Mouse (Mus musculus) heart, adult 2 months (tissue): ENCODE results near the gene Cutal. TPM values are rescaled to one million over a fixed set of nuclear protein-coding genes. Genes with fewer than 3 reads are reported as not detected.
"Not testable (repeated sequence)": the region's sequence is repeated elsewhere in the genome, so short reads cannot be mapped to it uniquely, and the experiment has no call there.

ENCODE experiments used
- DNase-seq, 2 experiments: peaks; one replicate each; pipeline ENCODE4 v3.0.0; 2021
- H3K27ac ChIP-seq: fragments of 200-600 bp; 2 replicates; pipeline ENCODE4 v1.8.1; 2022
- H3K27me3 ChIP-seq: fragments of 200-500 bp; 2 replicates; pipeline ENCODE4 v1.6.1; 2012; ENCODE audit warnings: mild to moderate bottlenecking, low read length, inconsistent platforms, mixed read lengths; ENCODE audit not compliant: control insufficient read depth, insufficient read depth
- H3K36me3 ChIP-seq: fragments of 200-500 bp; 2 replicates; pipeline ENCODE4 v1.6.1; 2012; ENCODE audit warnings: low read length, inconsistent platforms; ENCODE audit not compliant: control insufficient read depth, insufficient read depth
- H3K4me1 ChIP-seq: fragments of 200-500 bp; 2 replicates; pipeline ENCODE4 v1.6.1; 2011; ENCODE audit warnings: low read length; ENCODE audit not compliant: control insufficient read depth, insufficient read depth
- H3K4me3 ChIP-seq: fragments of 200-600 bp; 2 replicates; pipeline ENCODE4 v1.8.1; 2022
- H3K79me2 ChIP-seq: fragments of 200-500 bp; replicated peaks from 2 replicates; pipeline ENCODE4 v1.6.1; 2012; ENCODE audit warnings: mild to moderate bottlenecking, inconsistent platforms, low read length, moderate library complexity, mixed read lengths; ENCODE audit not compliant: control insufficient read depth, insufficient read depth
- H3K9ac ChIP-seq: fragments of 200-500 bp; 2 replicates; pipeline ENCODE4 v1.6.1; 2012; ENCODE audit warnings: low read depth, mild to moderate bottlenecking, control low read depth, inconsistent platforms, low read length, mixed read lengths
- CTCF ChIP-seq: fragments of 200-600 bp; IDR thresholded peaks from 2 replicates; pipeline ENCODE4 v1.8.1; 2022; ENCODE audit warnings: antibody characterized with exemption, mild to moderate bottlenecking, moderate library complexity
- EP300 ChIP-seq: fragments of 200-500 bp; IDR thresholded peaks from 2 replicates; pipeline ENCODE4 v1.6.1; 2011; ENCODE audit warnings: low read depth, low read length, control low read depth; ENCODE audit not compliant: insufficient read depth
- POLR2A ChIP-seq: fragments of 200-500 bp; IDR thresholded peaks from 2 replicates; pipeline ENCODE4 v1.6.1; 2011; ENCODE audit warnings: mild to moderate bottlenecking, low read depth, low read length, control low read depth; ENCODE audit not compliant: insufficient read depth
- WGBS: fragments of 180-500 bp; shearing (Covaris S2); methylation state at CpG from one replicate; pipeline ENCODE4 v1.1.7; 2018; 5-methylcytosine and 5-hydroxymethylcytosine counted together
- intact Hi-C: fragments of 180-260 bp; cut with DNase I; formaldehyde crosslinking; loops from one replicate; pipeline ENCODE4 v1.15.1; 2025
- long read RNA-seq: library from polyadenylated mRNA; stranded (forward); transcript quantifications from one replicate; pipeline ENCODE4 v2.0.0, GENCODE M21; 2021
- polyA plus RNA-seq: library from polyadenylated mRNA; depleted of rRNA; stranded (reverse); fragments of >200 nt; gene quantifications from 2 replicates; pipeline ENCODE4 v1.2.3, GENCODE M21; 2012; rRNA removed
- total RNA-seq, 2 experiments: library from RNA; stranded (reverse); gene quantifications; 2 replicates each; pipeline ENCODE4 v1.2.3; 2021

Gene Cutal
- total RNA-seq, result under 1 TPM; 0.37 to 0.61 TPM
- 1.7 and 2.9 TPM in 2 replicates for polyA plus RNA-seq
- long read RNA-seq, result 0 reads

- H3K36me3 ChIP-seq, result peaks cover 9% of the 10 kb centered on the region; the same call in 1 of the 2 replicates
- no peaks in the 10 kb centered on the region for H3K79me2 ChIP-seq
- H3K27ac ChIP-seq, result no peak within 1 kb of the TSS; the same call in 1 of the 2 replicates
- DNase-seq, result no peak
- intact Hi-C loops, result loop anchor here (5.0 kb wide), 2 partner anchors 67 to 98 kb away; no protein-coding TSS in a partner anchor
- TF ChIP-seq POLR2A (no peak), EP300 (no peak), CTCF (no peak)
- peak within 1 kb of the TSS; percentile 32; the same call in 1 of the 2 replicates for H3K4me3 ChIP-seq
- WGBS, result 7% methylated on average over 14 of the region's 14 CpGs
- H3K27me3 ChIP-seq, result 0 out of 2 replicates have a peak, but pooled peaks cover 2% of the 10 kb centered on the region
- peak within 1 kb of the TSS; percentile 52 for H3K9ac ChIP-seq
- peaks cover 5% of the 10 kb centered on the region for H3K4me1 ChIP-seq
Measured at GRCm38 (mm10) chr2:34874271-34874670, at the start of gene Cutal. Gene Cutal, plus strand, starts transcription at chr2:34874396.

- Histone ChIP-seq H3K27ac (peak within 1 kb of the TSS; percentile 84), H3K79me2 (0 out of 2 replicates have a peak, but pooled peaks cover 1% of the 10 kb centered on the region), H3K9ac (peak within 1 kb of the TSS; percentile 92), H3K36me3 (peaks cover 12% of the 10 kb centered on the region), H3K4me1 (peaks cover 9% of the 10 kb centered on the region), H3K4me3 (peak within 1 kb of the TSS; percentile 90), H3K27me3 (no peaks in the 10 kb centered on the region)
- intact Hi-C loops, result loop anchor here (1.0 to 2.0 kb wide), 2 partner anchors 24 to 45 kb away; no protein-coding TSS in a partner anchor
- peak; percentile 94 to 95 for DNase-seq
- peak; percentile 86 for TF ChIP-seq POLR2A
- TF ChIP-seq CTCF, result no peak
- 0 out of 2 replicates have a peak, but pooled peaks have one; percentile 51 for TF ChIP-seq EP300
- 0% methylated on average over 57 of the region's 57 CpGs for WGBS
Measured at GRCm38 (mm10) chr2:34825827-34826459, 48.3 kb upstream of the Cutal start, which contains the start of gene Fbxw2. Gene Fbxw2, minus strand, starts transcription at chr2:34826311.

GRCm38 (mm10) chr2:34826460-34827231, 47.5 kb upstream of the Cutal start:
- Histone ChIP-seq H3K4me3 (peak overlapping the region; percentile 90), H3K27me3 (no peaks in the 10 kb centered on the region), H3K4me1 (peaks cover 9% of the 10 kb centered on the region), H3K27ac (peak overlapping the region; percentile 84), H3K9ac (no peak overlapping the region), H3K79me2 (0 out of 2 replicates have a peak, but pooled peaks cover 1% of the 10 kb centered on the region), H3K36me3 (peaks cover 12% of the 10 kb centered on the region)
- peak in 1 of 2 experiments; percentile 28 for DNase-seq
- intact Hi-C loops, result loop anchor here (1.0 to 2.0 kb wide), 2 partner anchors 24 to 44 kb away; no protein-coding TSS in a partner anchor
- TF ChIP-seq EP300 (no peak), POLR2A (no peak), CTCF (no peak)
- WGBS, result 35% methylated on average over 20 of the region's 21 CpGs

- intact Hi-C loops, result loop anchor here (2.0 kb wide), 1 partner anchor 43 kb away; no protein-coding TSS in a partner anchor
- Histone ChIP-seq H3K36me3 (peaks cover 5% of the 10 kb centered on the region), H3K79me2 (0 out of 2 replicates have a peak, but pooled peaks cover 1% of the 10 kb centered on the region), H3K4me3 (no peak overlapping the region), H3K27me3 (no peaks in the 10 kb centered on the region), H3K27ac (no peak overlapping the region), H3K9ac (no peak overlapping the region), H3K4me1 (peaks cover 9% of the 10 kb centered on the region)
- no peak for TF ChIP-seq POLR2A
- no peak for TF ChIP-seq EP300
- no peak for TF ChIP-seq CTCF
- no peak for DNase-seq
- WGBS, result 80% methylated on average over 4 of the region's 4 CpGs
Measured at GRCm38 (mm10) chr2:34827591-34827990, 46.6 kb upstream of the Cutal start.

- Histone ChIP-seq H3K27me3 (no peaks in the 10 kb centered on the region), H3K36me3 (peaks cover 5% of the 10 kb centered on the region), H3K4me3 (no peak overlapping the region), H3K79me2 (0 out of 2 replicates have a peak, but pooled peaks cover 1% of the 10 kb centered on the region), H3K27ac (no peak overlapping the region), H3K9ac (no peak overlapping the region), H3K4me1 (peaks cover 9% of the 10 kb centered on the region)
- WGBS, result 87% methylated on average over 1 of the region's 1 CpGs
- intact Hi-C loops, result no loop called here
- DNase-seq, result no peak
- TF ChIP-seq POLR2A (no peak), EP300 (no peak), CTCF (no peak)
Measured at GRCm38 (mm10) chr2:34828026-34828425, 46.2 kb upstream of the Cutal start.

- H3K9ac ChIP-seq, H3K4me1 ChIP-seq, H3K4me3 ChIP-seq, H3K79me2 ChIP-seq, DNase-seq, H3K27ac ChIP-seq, H3K27me3 ChIP-seq, intact Hi-C loops, H3K36me3 ChIP-seq: not testable (repeated sequence)
- WGBS, result 94% methylated on average over 17 of the region's 17 CpGs
Measured at GRCm38 (mm10) chr2:34830066-34830465, 44.1 kb upstream of the Cutal start.

GRCm38 (mm10) chr2:34832766-34833457, 41.3 kb upstream of the Cutal start, which contains the start of gene Gm34653:
Gene Gm34653, plus strand, starts transcription at chr2:34833007.
- H3K27ac ChIP-seq, H3K4me1 ChIP-seq, H3K36me3 ChIP-seq, H3K4me3 ChIP-seq, intact Hi-C loops, DNase-seq, H3K79me2 ChIP-seq, H3K27me3 ChIP-seq, H3K9ac ChIP-seq: not testable (repeated sequence)
- 57% methylated on average over 11 of the region's 11 CpGs for WGBS
